Mouse (Mus musculus): ENCODE results near the gene Serpinf1. TPM values are rescaled to one million over a fixed set of nuclear protein-coding genes. Genes with fewer than 3 reads are reported as not detected.

Gene Serpinf1
- polyA plus RNA-seq, 1 experiment from 2014 or later: 32.4 TPM

DNA sequence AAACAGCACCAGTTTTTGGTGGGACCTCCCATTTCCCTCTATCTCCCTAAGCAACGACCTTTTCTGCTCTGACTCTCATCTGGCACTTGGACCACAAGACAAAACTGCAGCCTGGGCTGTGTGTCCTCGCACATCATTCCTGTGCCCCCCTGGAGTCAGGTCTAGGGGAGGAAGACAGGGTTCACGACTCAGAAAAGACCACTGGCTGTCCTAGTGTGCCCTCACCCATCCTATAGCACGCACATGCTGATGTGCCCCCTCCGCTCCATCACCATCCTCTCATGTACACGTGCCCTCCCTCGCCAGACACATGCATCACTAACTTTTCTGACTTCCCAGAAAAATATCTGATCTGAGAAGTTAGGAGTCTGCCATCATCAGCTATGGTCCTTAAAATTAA, 2.5 kb downstream of the Serpinf1 start:
- no peaks in the 10 kb centered on the region for H3K36me3 ChIP-seq (ENCODE audit: control insufficient read depth, insufficient read depth, low read length)
- ATAC-seq (ENCODE audit: insufficient number of reproducible peaks, insufficient read depth, low FRiP score, low read depth): no peak
- no peak overlapping the region for H3K9ac ChIP-seq (ENCODE audit: low read length)
- H3K4me1 ChIP-seq (ENCODE audit: control insufficient read depth in 2 of 2, insufficient read depth in 2 of 2, low read length in 2 of 2): peaks cover 4 to 8% of the 10 kb centered on the region in 2 experiments; a peak in 1 of 4 replicates
- no peak overlapping the region for H3K4me2 ChIP-seq (ENCODE audit: low read length)
- no peak overlapping the region for H3K27ac ChIP-seq (replicated peaks in 1 of 2; ENCODE audit: control insufficient read depth in 1 of 2, insufficient read depth in 1 of 2, low read depth in 2 of 2, low read length in 2 of 2)
- H3K4me3 ChIP-seq (ENCODE audit: control insufficient read depth in 1 of 2, insufficient read depth in 1 of 2, low read depth in 1 of 2, low read length in 2 of 2): no peak overlapping the region
- no peaks in the 10 kb centered on the region for H3K9me3 ChIP-seq (ENCODE audit: control insufficient read depth, low read length)
- H3K27me3 ChIP-seq (ENCODE audit: control insufficient read depth, insufficient read depth, low read length): no peaks in the 10 kb centered on the region
- 76% methylated on average over 7 of the region's 7 CpGs for WGBS

DNA sequence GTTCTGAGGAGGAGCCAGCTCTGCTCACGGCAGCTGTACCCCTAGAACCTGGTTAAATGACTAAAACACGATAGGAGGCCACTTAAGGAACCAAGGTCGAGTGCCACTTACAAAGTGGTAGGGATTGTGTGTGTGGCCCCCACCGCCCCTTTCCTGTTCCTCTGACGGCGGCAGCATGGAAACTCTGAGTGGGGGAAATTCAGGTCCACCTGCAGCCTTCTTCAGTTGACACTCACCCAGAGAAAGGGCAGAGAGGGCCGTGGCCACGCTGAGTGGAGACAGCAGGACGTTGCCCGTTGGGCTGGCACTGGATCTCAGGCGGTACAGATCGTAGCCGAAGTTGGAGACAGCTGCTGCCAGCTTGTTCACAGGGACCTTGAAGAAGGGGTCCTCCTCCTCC, 6.5 kb downstream of the Serpinf1 start:
- no peak overlapping the region for H3K9ac ChIP-seq (ENCODE audit: low read length)
- no peaks in the 10 kb centered on the region for H3K27me3 ChIP-seq (ENCODE audit: control insufficient read depth, insufficient read depth, low read length)
- H3K4me3 ChIP-seq (ENCODE audit: control insufficient read depth in 1 of 2, insufficient read depth in 1 of 2, low read depth in 1 of 2, low read length in 2 of 2): no peak overlapping the region
- no peak overlapping the region for H3K27ac ChIP-seq (replicated peaks in 1 of 2; ENCODE audit: control insufficient read depth in 1 of 2, insufficient read depth in 1 of 2, low read depth in 2 of 2, low read length in 2 of 2)
- H3K4me1 ChIP-seq (ENCODE audit: control insufficient read depth in 2 of 2, insufficient read depth in 2 of 2, low read length in 2 of 2): no peaks in the 10 kb centered on the region
- no peak overlapping the region for H3K4me2 ChIP-seq (ENCODE audit: low read length)
- H3K9me3 ChIP-seq (ENCODE audit: control insufficient read depth, low read length): no peaks in the 10 kb centered on the region
- no peaks in the 10 kb centered on the region for H3K36me3 ChIP-seq (ENCODE audit: control insufficient read depth, insufficient read depth, low read length)
- ATAC-seq (ENCODE audit: insufficient number of reproducible peaks, insufficient read depth, low FRiP score, low read depth): no peak
- 75% methylated on average over 13 of the region's 13 CpGs for whole genome bisulfite sequencing

DNA sequence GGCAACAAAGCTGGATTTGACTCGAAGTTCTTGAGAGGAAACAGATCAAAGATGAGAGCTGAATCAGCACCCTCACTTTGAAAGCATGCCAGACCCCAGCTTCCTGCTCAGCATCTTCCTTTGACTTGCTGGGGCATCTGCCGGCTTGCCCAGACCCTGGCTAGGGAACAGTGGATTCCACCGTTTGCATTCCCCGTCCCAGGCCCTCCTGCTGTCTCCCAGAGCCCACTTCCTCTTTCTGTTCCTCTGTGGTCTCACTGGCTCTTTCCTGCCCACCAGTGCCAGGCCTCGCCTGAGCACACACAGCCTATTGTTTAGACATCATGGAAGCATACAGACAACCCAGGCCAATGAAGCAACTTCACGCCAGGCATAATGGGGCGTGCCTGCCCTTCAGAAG, 7.4 kb downstream of the Serpinf1 start:
- ATAC-seq (ENCODE audit: insufficient number of reproducible peaks, insufficient read depth, low FRiP score, low read depth): no peak

DNA sequence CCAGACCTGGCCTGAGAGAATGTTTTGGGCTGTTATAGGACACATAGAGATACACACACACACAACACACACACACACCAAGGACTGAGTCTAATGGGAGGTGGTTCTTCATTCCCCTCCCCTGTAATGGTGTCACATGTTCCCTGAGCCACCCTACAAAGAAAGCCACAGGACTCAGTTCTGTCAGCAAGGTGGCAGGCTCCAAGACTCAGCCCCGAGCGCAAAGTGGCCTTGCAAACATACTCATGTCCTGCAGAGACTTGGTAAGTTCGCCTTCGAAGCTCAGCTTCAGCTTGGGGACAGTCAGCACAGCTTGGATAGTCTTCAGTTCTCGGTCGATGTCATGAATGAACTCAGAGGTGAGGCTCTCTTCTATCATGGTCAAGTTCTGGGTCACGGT, 11.9 kb downstream of the Serpinf1 start:
- WGBS: 82% methylated on average over 7 of the region's 7 CpGs
- H3K9me3 ChIP-seq (ENCODE audit: control insufficient read depth, low read length): no peaks in the 10 kb centered on the region
- H3K4me1 ChIP-seq (ENCODE audit: control insufficient read depth in 2 of 2, insufficient read depth in 2 of 2, low read length in 2 of 2): no peaks in the 10 kb centered on the region
- no peaks in the 10 kb centered on the region for H3K27me3 ChIP-seq (ENCODE audit: control insufficient read depth, insufficient read depth, low read length)
- peaks cover 14% of the 10 kb centered on the region for H3K36me3 ChIP-seq (ENCODE audit: control insufficient read depth, insufficient read depth, low read length)
- no peak overlapping the region for H3K9ac ChIP-seq (ENCODE audit: low read length)
- no peak overlapping the region for H3K4me2 ChIP-seq (ENCODE audit: low read length)
- H3K4me3 ChIP-seq (ENCODE audit: control insufficient read depth in 1 of 2, insufficient read depth in 1 of 2, low read depth in 1 of 2, low read length in 2 of 2): no peak overlapping the region
- no peak overlapping the region for H3K27ac ChIP-seq (replicated peaks in 1 of 2; ENCODE audit: control insufficient read depth in 1 of 2, insufficient read depth in 1 of 2, low read depth in 2 of 2, low read length in 2 of 2)
- no peak for ATAC-seq (ENCODE audit: insufficient number of reproducible peaks, insufficient read depth, low FRiP score, low read depth)

More for the DNA sequence above, 7.4 kb downstream of the Serpinf1 start:
- H3K27ac ChIP-seq (replicated peaks in 1 of 2; ENCODE audit: control insufficient read depth in 1 of 2, insufficient read depth in 1 of 2, low read depth in 2 of 2, low read length in 2 of 2): no peak overlapping the region
- H3K9ac ChIP-seq (ENCODE audit: low read length): no peak overlapping the region
- no peaks in the 10 kb centered on the region for H3K9me3 ChIP-seq (ENCODE audit: control insufficient read depth, low read length)
- H3K27me3 ChIP-seq (ENCODE audit: control insufficient read depth, insufficient read depth, low read length): no peaks in the 10 kb centered on the region
- H3K36me3 ChIP-seq (ENCODE audit: control insufficient read depth, insufficient read depth, low read length): peaks cover 8% of the 10 kb centered on the region
- no peak overlapping the region for H3K4me2 ChIP-seq (ENCODE audit: low read length)
- no peak overlapping the region for H3K4me3 ChIP-seq (ENCODE audit: control insufficient read depth in 1 of 2, insufficient read depth in 1 of 2, low read depth in 1 of 2, low read length in 2 of 2)
- no peaks in the 10 kb centered on the region for H3K4me1 ChIP-seq (ENCODE audit: control insufficient read depth in 2 of 2, insufficient read depth in 2 of 2, low read length in 2 of 2)
- 50% methylated on average over 7 of the region's 7 CpGs for WGBS

DNA sequence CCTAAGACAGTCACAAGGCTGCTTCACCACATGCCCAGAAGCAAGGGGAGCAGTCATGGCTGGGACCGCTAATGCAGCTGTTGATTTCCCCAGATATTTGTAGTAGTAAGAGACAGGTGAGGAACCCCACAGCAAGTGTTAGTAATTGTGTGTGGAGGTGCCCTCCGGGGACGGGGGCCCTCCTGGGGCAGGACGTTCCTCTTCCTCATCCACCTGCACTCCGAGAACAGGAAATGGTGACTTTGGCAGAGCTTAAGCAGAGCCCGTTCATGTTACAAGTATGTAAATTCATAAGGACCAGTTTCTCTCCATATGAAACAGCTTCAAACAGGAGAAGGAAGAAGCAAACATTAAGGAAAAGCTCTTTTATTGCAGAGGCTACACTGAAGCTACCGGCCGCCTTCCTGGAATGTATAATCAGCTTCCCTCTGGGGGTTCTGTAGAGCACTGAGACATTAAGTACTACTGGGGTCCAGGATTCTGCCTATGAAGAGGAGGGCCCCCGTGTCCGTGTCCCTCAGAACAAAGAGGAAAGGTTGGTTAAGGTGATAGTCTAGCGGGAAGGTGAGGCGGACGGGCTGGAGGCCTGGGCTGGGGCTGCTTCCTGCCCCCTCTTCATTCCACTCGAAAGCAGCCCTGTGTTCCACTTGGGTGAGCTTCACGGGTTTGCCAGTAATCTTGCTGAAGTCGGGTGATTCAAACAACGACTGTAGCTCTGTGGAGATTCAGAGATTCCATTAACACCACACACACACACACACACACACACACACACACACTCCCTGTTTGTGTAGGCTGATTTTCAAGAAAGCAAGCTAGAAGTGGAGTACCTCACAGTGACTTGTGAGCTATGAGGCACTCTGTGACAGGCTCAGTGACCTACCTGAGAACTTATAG, 12.6 kb downstream of the Serpinf1 start:
- Histone ChIP-seq H3K9me3 (ENCODE audit: control insufficient read depth, low read length) (no peaks in the 10 kb centered on the region), H3K4me1 (ENCODE audit: control insufficient read depth in 2 of 2, insufficient read depth in 2 of 2, low read length in 2 of 2) (no peaks in the 10 kb centered on the region), H3K27me3 (ENCODE audit: control insufficient read depth, insufficient read depth, low read length) (no peaks in the 10 kb centered on the region), H3K27ac (replicated peaks in 1 of 2; ENCODE audit: control insufficient read depth in 1 of 2, insufficient read depth in 1 of 2, low read depth in 2 of 2, low read length in 2 of 2) (no peak overlapping the region), H3K36me3 (ENCODE audit: control insufficient read depth, insufficient read depth, low read length) (peaks cover 14% of the 10 kb centered on the region), H3K9ac (ENCODE audit: low read length) (no peak overlapping the region), H3K4me2 (ENCODE audit: low read length) (no peak overlapping the region), H3K4me3 (ENCODE audit: control insufficient read depth in 1 of 2, insufficient read depth in 1 of 2, low read depth in 1 of 2, low read length in 2 of 2) (no peak overlapping the region)
- ATAC-seq (ENCODE audit: insufficient number of reproducible peaks, insufficient read depth, low FRiP score, low read depth): no peak
- WGBS: 75% methylated on average over 17 of the region's 17 CpGs

DNA sequence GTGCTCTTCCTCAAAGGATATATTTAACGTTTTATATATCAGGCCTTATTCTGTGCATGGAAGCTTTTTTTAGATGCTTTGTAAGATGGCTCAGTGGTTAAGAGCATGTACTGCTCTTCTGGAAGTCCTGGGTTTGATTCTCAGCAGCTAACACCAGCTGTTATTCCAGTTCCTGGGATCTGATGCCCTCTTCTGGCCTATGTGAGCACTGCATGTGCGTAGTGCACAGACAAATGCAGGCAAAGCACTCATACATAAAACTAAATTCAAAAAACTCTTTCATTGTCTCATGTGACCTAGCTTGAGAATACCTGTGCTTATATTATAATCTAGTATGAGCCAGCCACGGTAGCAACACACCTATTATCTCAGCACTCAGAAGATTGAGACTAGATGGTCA, 15.6 kb downstream of the Serpinf1 start:
- H3K4me3 ChIP-seq (ENCODE audit: control insufficient read depth in 1 of 2, insufficient read depth in 1 of 2, low read depth in 1 of 2, low read length in 2 of 2): no peak overlapping the region
- no peak overlapping the region for H3K4me2 ChIP-seq (ENCODE audit: low read length)
- H3K9me3 ChIP-seq (ENCODE audit: control insufficient read depth, low read length): no peaks in the 10 kb centered on the region
- no peak overlapping the region for H3K9ac ChIP-seq (ENCODE audit: low read length)
- H3K36me3 ChIP-seq (ENCODE audit: control insufficient read depth, insufficient read depth, low read length): peaks cover 14% of the 10 kb centered on the region
- H3K27ac ChIP-seq (replicated peaks in 1 of 2; ENCODE audit: control insufficient read depth in 1 of 2, insufficient read depth in 1 of 2, low read depth in 2 of 2, low read length in 2 of 2): no peak overlapping the region
- H3K27me3 ChIP-seq (ENCODE audit: control insufficient read depth, insufficient read depth, low read length): no peaks in the 10 kb centered on the region
- 37% methylated on average over 3 of the region's 3 CpGs for WGBS
- H3K4me1 ChIP-seq (ENCODE audit: control insufficient read depth in 2 of 2, insufficient read depth in 2 of 2, low read length in 2 of 2): peaks cover 8 to 19% of the 10 kb centered on the region in 2 experiments
- ATAC-seq (ENCODE audit: insufficient number of reproducible peaks, insufficient read depth, low FRiP score, low read depth): no peak

DNA sequence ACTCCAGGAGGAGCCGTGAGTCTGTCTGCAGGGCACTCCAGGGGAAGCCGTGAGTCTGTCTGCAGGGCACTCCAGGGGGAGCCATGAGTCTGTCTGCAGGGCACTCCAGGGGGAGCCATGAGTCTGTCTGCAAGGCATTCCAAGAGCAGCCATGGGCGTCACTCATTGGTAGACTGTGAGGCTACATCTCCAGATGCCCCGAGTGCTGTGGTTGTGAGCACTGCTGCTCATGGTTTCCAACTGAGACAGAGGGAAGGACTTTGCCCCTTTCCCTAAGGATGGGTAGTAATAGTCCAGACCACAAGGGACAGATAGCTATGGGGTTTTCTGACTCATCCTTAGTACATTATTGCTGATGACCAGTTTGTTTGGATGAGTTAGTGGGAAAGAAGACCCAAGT, 16.4 kb downstream of the Serpinf1 start:
- 60% methylated on average over 4 of the region's 4 CpGs for WGBS
- Histone ChIP-seq H3K4me3 (ENCODE audit: control insufficient read depth in 1 of 2, insufficient read depth in 1 of 2, low read depth in 1 of 2, low read length in 2 of 2) (no peak overlapping the region), H3K36me3 (ENCODE audit: control insufficient read depth, insufficient read depth, low read length) (peaks cover 15% of the 10 kb centered on the region), H3K4me1 (ENCODE audit: control insufficient read depth in 2 of 2, insufficient read depth in 2 of 2, low read length in 2 of 2) (peaks cover 8 to 19% of the 10 kb centered on the region in 2 experiments), H3K9ac (ENCODE audit: low read length) (no peak overlapping the region), H3K27me3 (ENCODE audit: control insufficient read depth, insufficient read depth, low read length) (no peaks in the 10 kb centered on the region), H3K9me3 (ENCODE audit: control insufficient read depth, low read length) (no peaks in the 10 kb centered on the region), H3K4me2 (ENCODE audit: low read length) (no peak overlapping the region), H3K27ac (replicated peaks in 1 of 2; ENCODE audit: control insufficient read depth in 1 of 2, insufficient read depth in 1 of 2, low read depth in 2 of 2, low read length in 2 of 2) (no peak overlapping the region)
- ATAC-seq (ENCODE audit: insufficient number of reproducible peaks, insufficient read depth, low FRiP score, low read depth): no peak
